Mouse (Mus musculus) T-helper 17 cell (primary cell): Measurements from ENCODE around the gene Gm3453.

Source experiments
- in situ Hi-C, 2 experiments: fragments of 300-600 bp; cut with MboI, MseI; formaldehyde crosslinking; loops; 1 replicate in 1 of 2; 2 replicates in 1 of 2; pipeline ENCODE4 v1.15.1; 2025; ENCODE audit warnings: high pct_unique_total_duplicates in 2 of 2

Gm3453 gene

DNA sequence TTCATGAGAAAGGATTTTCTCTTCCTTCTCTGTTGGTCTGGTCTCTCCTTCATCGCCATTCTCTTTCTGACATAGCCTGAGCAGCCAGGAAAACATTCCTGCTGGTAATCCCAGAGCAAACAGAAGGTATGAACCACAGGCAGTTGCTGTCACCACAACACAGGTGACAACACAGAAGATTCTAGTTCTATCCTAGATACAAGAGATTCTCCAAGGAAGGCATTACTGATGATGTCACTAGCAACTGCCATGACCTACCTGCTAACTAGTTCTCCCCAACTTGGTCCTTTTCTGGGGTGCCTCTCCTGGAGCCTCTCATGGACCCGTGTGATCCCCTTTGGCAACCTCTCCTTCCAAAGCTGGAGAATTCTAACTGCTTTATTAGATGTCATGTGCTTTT lies at the start of gene Gm3453:
Gm3453 (minus strand) TSS at position 101 of the 400 bp plus-strand sequence.
- in situ Hi-C loops: loop anchor here in 1 of 2 experiments (10.0 kb wide), 1 partner anchor 1526 kb away; no protein-coding TSS in a partner anchor

- in situ Hi-C loops: loop anchor here in 1 of 2 experiments (10.0 kb wide), 1 partner anchor 1742 kb away; the partner anchor contains the start of gene Gm3138
These were observed 8.2 kb upstream of the Gm3453 start for GRCm38 (mm10) chr14:5987136-5987535.

DNA sequence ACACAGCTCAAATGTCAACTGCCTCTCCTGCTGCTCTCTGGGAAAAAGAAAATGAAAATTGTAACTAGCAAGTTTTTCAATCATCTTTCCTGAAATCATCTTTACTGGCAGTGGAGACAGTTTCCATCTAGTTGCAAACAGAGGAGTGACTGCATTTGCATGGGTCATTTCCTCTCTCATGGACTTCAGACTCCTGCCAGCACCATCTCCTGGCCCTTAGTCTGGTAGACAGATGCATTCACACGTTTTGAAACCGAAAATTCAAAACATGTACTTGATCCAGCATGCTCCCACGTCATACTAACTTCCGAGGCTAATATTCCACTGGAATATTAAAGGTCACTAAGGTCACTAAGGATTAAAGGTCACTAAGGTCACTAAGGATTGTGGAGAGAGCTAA lies 16.5 kb downstream of the Gm3453 start:
- in situ Hi-C loops: loop anchor here (5.0 to 10.0 kb wide), 4 partner anchors 85 to 1605 kb away; partner anchors contain the start of gene Gm3558 (in 1 of the 2)

- in situ Hi-C loops: loop anchor here (5.0 to 10.0 kb wide), 4 partner anchors 84 to 1606 kb away; partner anchors contain the start of gene Gm3558 (in 1 of the 2)
These were observed 17.3 kb downstream of the Gm3453 start, which contains the start of gene Gm3248 for GRCm38 (mm10) chr14:5961635-5962034. Gm3248 (minus strand) TSS chr14:5961745.

DNA sequence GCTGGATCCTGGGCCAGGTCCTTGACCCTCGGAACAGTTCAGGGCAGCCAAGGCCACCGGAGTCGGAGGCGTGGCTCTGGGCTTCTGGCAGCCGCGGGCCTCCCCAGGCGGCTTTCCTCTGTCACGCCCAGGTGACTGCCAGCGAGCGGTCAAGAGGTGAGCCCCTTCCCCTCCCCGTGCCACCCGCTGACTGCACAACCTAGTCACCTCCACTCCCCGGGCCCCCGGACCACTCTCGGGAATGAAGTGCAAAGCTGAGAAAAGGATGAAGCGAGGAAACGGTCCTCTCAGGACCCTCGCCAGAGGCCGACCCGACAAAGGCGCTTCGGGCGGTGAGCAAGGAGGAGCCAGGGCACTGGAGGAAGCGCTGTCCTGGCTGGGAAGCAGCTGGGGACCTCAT lies 17.8 kb downstream of the Gm3453 start:
- in situ Hi-C loops: loop anchor here (5.0 to 10.0 kb wide), 4 partner anchors 84 to 1606 kb away; partner anchors contain the start of gene Gm3558 (in 1 of the 2)

DNA sequence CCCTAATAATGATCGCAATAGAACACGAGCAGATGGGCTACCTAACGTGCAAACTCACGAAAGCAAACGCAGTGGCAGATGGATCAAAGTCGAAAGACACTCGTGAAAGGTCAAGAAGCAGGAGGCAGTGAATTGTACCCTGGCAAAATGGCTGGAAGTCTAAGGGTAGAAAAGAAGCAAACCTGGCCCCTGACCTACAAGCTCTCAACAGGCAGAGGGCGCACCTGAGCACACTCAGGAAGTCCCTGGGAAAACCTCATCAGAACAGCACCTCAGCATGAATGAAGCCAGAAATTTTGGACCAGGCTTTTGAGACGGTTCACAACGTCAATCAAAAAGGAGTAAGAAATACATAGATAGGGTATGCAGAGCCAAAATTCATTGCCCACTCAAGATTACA lies 18.5 kb downstream of the Gm3453 start:
- in situ Hi-C loops: loop anchor here (5.0 to 10.0 kb wide), 4 partner anchors 83 to 1607 kb away; partner anchors contain the start of gene Gm3558 (in 1 of the 2)

- in situ Hi-C loops: loop anchor here in 1 of 2 experiments (10.0 to 25.0 kb wide), 2 partner anchors 552 to 1339 kb away; partner anchors contain the start of gene Gm3727
These were observed 55.7 kb downstream of the Gm3453 start for GRCm38 (mm10) chr14:5923276-5923675.
